1 mouse cellular context compared by ENCODE assay signal in genomic region chr4:135984556-135984955, GRCm38 (mm10).
TF ChIP-seq lines count a peak whose summit lies in the region.

No protein-coding gene starts in this region.

TF ChIP-seq in MEL, 35 proteins besides CTCF, POLR2A, EP300 and RAD21:
- TF ChIP-seq CHD1 (IDR thresholded peaks at IDR 0.05; ENCODE audit: low read depth, low read length) (no peak), ZC3H11A (IDR thresholded peaks at IDR 0.05; ENCODE audit: low read depth, low read length) (no peak), SMC3 (IDR thresholded peaks at IDR 0.05; ENCODE audit: low read depth, low read length) (no peak), NELFE (IDR thresholded peaks at IDR 0.05; ENCODE audit: low read depth, low read length) (no peak), MYB (IDR thresholded peaks at IDR 0.05; ENCODE audit: low read depth, low read length) (no peak)
